Mouse (Mus musculus): Measurements from ENCODE around the gene Sept3. TPM values are rescaled to one million over a fixed set of nuclear protein-coding genes. Genes with fewer than 3 reads are reported as not detected.

Sept3 gene
- polyA plus RNA-seq, 1 experiment from 2014 or later = 4.9 TPM

GRCm38 (mm10) chr15:82339150-82339549 lies 64.5 kb downstream of the Sept3 start:
- Histone ChIP-seq H3K9me3 (ENCODE audit: control insufficient read depth, low read length) (no peaks in the 10 kb centered on the region), H3K27me3 (ENCODE audit: control insufficient read depth, insufficient read depth, low read length) (no peaks in the 10 kb centered on the region), H3K27ac (replicated peaks in 1 of 2; ENCODE audit: control insufficient read depth in 1 of 2, insufficient read depth in 1 of 2, low read depth in 2 of 2, low read length in 2 of 2) (peak overlapping the region in 1 of 2 experiments; percentile 65; a peak in 1 of 4 replicates), H3K4me2 (ENCODE audit: low read length) (peak overlapping the region; percentile 78), H3K9ac (ENCODE audit: low read length) (peak overlapping the region; percentile 80), H3K36me3 (ENCODE audit: control insufficient read depth, insufficient read depth, low read length) (peaks cover 29% of the 10 kb centered on the region), H3K4me1 (ENCODE audit: control insufficient read depth in 2 of 2, insufficient read depth in 2 of 2, low read length in 2 of 2) (peaks cover 20 to 28% of the 10 kb centered on the region in 2 experiments), H3K4me3 (ENCODE audit: control insufficient read depth in 1 of 2, insufficient read depth in 1 of 2, low read depth in 1 of 2, low read length in 2 of 2) (peak overlapping the region; percentile 67 to 73)
- no peak for ATAC-seq (ENCODE audit: insufficient number of reproducible peaks, insufficient read depth, low FRiP score, low read depth)
- WGBS = 60% methylated on average over 10 of the region's 10 CpGs

DNA sequence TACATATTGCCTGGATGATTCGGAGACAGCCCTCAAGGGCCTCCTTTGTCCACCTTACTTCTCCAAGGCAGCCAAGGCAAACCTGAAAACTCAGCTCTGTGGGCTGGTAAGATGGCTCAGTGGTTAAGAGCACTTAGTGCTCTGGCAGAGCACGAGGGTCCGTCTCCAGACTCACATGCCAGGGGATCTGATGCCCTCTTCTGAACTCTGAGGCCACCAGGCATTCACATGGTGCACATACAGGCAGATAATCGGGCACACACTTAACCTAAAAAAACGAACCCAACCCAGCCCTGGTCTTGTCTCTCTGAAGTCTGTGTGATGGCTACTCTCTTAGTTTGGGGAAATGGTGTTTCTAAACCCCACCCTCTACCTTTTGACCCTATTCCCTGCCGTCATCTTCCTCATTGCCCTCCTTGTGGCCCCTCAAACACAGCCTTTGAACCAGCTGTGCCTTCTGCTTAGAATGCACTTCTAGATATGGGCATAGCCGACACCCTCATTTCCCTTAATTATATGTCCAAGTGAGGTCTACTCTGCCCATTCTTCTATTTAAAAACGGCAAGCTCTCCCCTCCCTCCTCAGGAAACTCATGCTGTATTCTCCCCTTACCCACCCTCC lies 65.1 kb downstream of the Sept3 start:
- no peaks in the 10 kb centered on the region for H3K27me3 ChIP-seq (ENCODE audit: control insufficient read depth, insufficient read depth, low read length)
- no peaks in the 10 kb centered on the region for H3K9me3 ChIP-seq (ENCODE audit: control insufficient read depth, low read length)
- no peak overlapping the region for H3K4me2 ChIP-seq (ENCODE audit: low read length)
- H3K9ac ChIP-seq (ENCODE audit: low read length) = 0 out of 2 replicates have a peak overlapping the region, but pooled peaks have one; percentile 80
- no peak overlapping the region; a peak in 1 of 4 replicates for H3K27ac ChIP-seq (replicated peaks in 1 of 2; ENCODE audit: control insufficient read depth in 1 of 2, insufficient read depth in 1 of 2, low read depth in 2 of 2, low read length in 2 of 2)
- peaks cover 20 to 28% of the 10 kb centered on the region in 2 experiments for H3K4me1 ChIP-seq (ENCODE audit: control insufficient read depth in 2 of 2, insufficient read depth in 2 of 2, low read length in 2 of 2)
- WGBS = 75% methylated on average over 8 of the region's 8 CpGs
- ATAC-seq (ENCODE audit: insufficient number of reproducible peaks, insufficient read depth, low FRiP score, low read depth) = no peak
- no peak overlapping the region for H3K4me3 ChIP-seq (ENCODE audit: control insufficient read depth in 1 of 2, insufficient read depth in 1 of 2, low read depth in 1 of 2, low read length in 2 of 2)
- H3K36me3 ChIP-seq (ENCODE audit: control insufficient read depth, insufficient read depth, low read length) = peaks cover 23% of the 10 kb centered on the region

DNA sequence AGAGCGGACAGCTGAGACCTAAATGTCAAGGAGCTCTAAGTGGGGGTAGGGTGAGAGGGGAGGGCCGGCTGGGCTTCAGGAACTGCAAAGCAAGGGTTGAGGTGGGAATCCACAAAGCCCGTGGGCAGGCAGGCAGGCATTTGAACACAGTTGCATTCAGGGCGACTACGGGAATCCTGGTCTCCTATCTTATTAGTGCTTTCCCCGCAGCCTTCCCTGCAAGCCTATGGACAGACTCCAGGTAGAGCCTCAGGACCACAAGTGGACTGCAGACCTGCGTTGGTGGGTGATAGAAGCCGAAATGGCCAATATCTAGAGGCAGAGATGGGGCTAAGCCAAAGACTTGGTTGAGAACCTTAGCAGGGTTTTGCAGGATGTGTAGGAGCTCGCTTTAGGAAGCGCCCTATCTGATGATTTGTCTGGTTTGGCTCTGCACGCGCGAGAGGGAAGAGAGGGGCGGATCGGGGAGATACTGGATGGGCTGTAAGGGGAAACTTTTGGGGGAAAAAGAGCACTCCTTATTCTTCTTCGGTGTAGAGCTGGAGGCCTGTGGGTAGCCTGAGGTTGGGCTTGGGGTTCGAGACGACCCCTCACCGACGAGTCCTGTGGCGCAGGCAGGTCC lies 65.8 kb downstream of the Sept3 start:
- Histone ChIP-seq H3K4me1 (ENCODE audit: control insufficient read depth in 2 of 2, insufficient read depth in 2 of 2, low read length in 2 of 2) (peaks cover 20 to 28% of the 10 kb centered on the region in 2 experiments), H3K4me2 (ENCODE audit: low read length) (peak overlapping the region; percentile 92), H3K36me3 (ENCODE audit: control insufficient read depth, insufficient read depth, low read length) (peaks cover 15% of the 10 kb centered on the region), H3K9ac (ENCODE audit: low read length) (peak overlapping the region; percentile 83), H3K4me3 (ENCODE audit: control insufficient read depth in 1 of 2, insufficient read depth in 1 of 2, low read depth in 1 of 2, low read length in 2 of 2) (peak overlapping the region; percentile 52 to 54), H3K9me3 (ENCODE audit: control insufficient read depth, low read length) (no peaks in the 10 kb centered on the region), H3K27ac (replicated peaks in 1 of 2; ENCODE audit: control insufficient read depth in 1 of 2, insufficient read depth in 1 of 2, low read depth in 2 of 2, low read length in 2 of 2) (peak overlapping the region; percentile 55 to 78; a peak in 3 of 4 replicates), H3K27me3 (ENCODE audit: control insufficient read depth, insufficient read depth, low read length) (no peaks in the 10 kb centered on the region)
- no peak for ATAC-seq (ENCODE audit: insufficient number of reproducible peaks, insufficient read depth, low FRiP score, low read depth)
- WGBS = 36% methylated on average over 21 of the region's 21 CpGs

- H3K4me1 ChIP-seq (ENCODE audit: control insufficient read depth in 2 of 2, insufficient read depth in 2 of 2, low read length in 2 of 2) = peaks cover 20 to 28% of the 10 kb centered on the region in 2 experiments
- H3K9ac ChIP-seq (ENCODE audit: low read length) = peak overlapping the region; percentile 83
- peak; percentile 3; the same call in 1 of the 2 replicates for ATAC-seq (ENCODE audit: insufficient number of reproducible peaks, insufficient read depth, low FRiP score, low read depth)
- H3K27ac ChIP-seq (replicated peaks in 1 of 2; ENCODE audit: control insufficient read depth in 1 of 2, insufficient read depth in 1 of 2, low read depth in 2 of 2, low read length in 2 of 2) = peak overlapping the region; percentile 55 to 78
- H3K4me3 ChIP-seq (ENCODE audit: control insufficient read depth in 1 of 2, insufficient read depth in 1 of 2, low read depth in 1 of 2, low read length in 2 of 2) = peak overlapping the region; percentile 52 to 54
- WGBS = 2% methylated on average over 40 of the region's 40 CpGs
- no peaks in the 10 kb centered on the region for H3K9me3 ChIP-seq (ENCODE audit: control insufficient read depth, low read length)
- peaks cover 10% of the 10 kb centered on the region for H3K36me3 ChIP-seq (ENCODE audit: control insufficient read depth, insufficient read depth, low read length)
- H3K27me3 ChIP-seq (ENCODE audit: control insufficient read depth, insufficient read depth, low read length) = no peaks in the 10 kb centered on the region
- peak overlapping the region; percentile 92 for H3K4me2 ChIP-seq (ENCODE audit: low read length)
Observed at GRCm38 (mm10) chr15:82341036-82341501, 66.4 kb downstream of the Sept3 start.

- peak overlapping the region; percentile 55 to 78 for H3K27ac ChIP-seq (replicated peaks in 1 of 2; ENCODE audit: control insufficient read depth in 1 of 2, insufficient read depth in 1 of 2, low read depth in 2 of 2, low read length in 2 of 2)
- H3K9ac ChIP-seq (ENCODE audit: low read length) = peak overlapping the region; percentile 83
- peaks cover 22 to 31% of the 10 kb centered on the region in 2 experiments for H3K4me1 ChIP-seq (ENCODE audit: control insufficient read depth in 2 of 2, insufficient read depth in 2 of 2, low read length in 2 of 2)
- ATAC-seq (ENCODE audit: insufficient number of reproducible peaks, insufficient read depth, low FRiP score, low read depth) = no peak
- H3K4me3 ChIP-seq (ENCODE audit: control insufficient read depth in 1 of 2, insufficient read depth in 1 of 2, low read depth in 1 of 2, low read length in 2 of 2) = peak overlapping the region; percentile 52 to 54; a peak in 3 of 4 replicates
- WGBS = 34% methylated on average over 15 of the region's 15 CpGs
- peak overlapping the region; percentile 92 for H3K4me2 ChIP-seq (ENCODE audit: low read length)
- no peaks in the 10 kb centered on the region for H3K9me3 ChIP-seq (ENCODE audit: control insufficient read depth, low read length)
- H3K36me3 ChIP-seq (ENCODE audit: control insufficient read depth, insufficient read depth, low read length) = peaks cover 1% of the 10 kb centered on the region
- H3K27me3 ChIP-seq (ENCODE audit: control insufficient read depth, insufficient read depth, low read length) = no peaks in the 10 kb centered on the region
Observed at GRCm38 (mm10) chr15:82341675-82342542, 67.2 kb downstream of the Sept3 start.

DNA sequence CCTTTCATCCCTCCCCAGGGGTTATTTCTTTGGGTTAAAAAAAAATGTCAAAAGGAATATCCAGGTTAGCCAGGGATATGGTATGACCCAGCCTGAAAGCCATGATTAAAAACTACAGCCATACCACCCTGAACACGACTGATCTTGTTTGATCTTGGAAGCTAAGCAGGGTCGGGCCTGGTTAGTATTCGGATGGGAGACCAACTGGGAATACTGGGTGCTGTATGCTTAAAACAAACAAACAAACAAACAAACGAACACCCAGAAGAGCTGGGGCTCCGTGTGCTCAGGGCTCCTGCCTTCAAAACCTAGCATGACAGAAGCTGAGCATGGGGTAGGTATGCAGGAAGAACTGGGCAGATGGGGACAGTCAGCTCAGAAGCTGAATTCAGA lies 67.8 kb downstream of the Sept3 start:
- peak overlapping the region; percentile 92 for H3K4me2 ChIP-seq (ENCODE audit: low read length)

More for the DNA sequence above, 67.8 kb downstream of the Sept3 start:
- Histone ChIP-seq H3K9ac (ENCODE audit: low read length) (peak overlapping the region; percentile 83), H3K27ac (replicated peaks in 1 of 2; ENCODE audit: control insufficient read depth in 1 of 2, insufficient read depth in 1 of 2, low read depth in 2 of 2, low read length in 2 of 2) (peak overlapping the region; percentile 55 to 78; a peak in 1 of 4 replicates), H3K4me3 (ENCODE audit: control insufficient read depth in 1 of 2, insufficient read depth in 1 of 2, low read depth in 1 of 2, low read length in 2 of 2) (no peak overlapping the region), H3K27me3 (ENCODE audit: control insufficient read depth, insufficient read depth, low read length) (no peaks in the 10 kb centered on the region), H3K36me3 (ENCODE audit: control insufficient read depth, insufficient read depth, low read length) (peaks cover under 1% of the 10 kb centered on the region), H3K9me3 (ENCODE audit: control insufficient read depth, low read length) (no peaks in the 10 kb centered on the region), H3K4me1 (ENCODE audit: control insufficient read depth in 2 of 2, insufficient read depth in 2 of 2, low read length in 2 of 2) (peaks cover 28 to 32% of the 10 kb centered on the region in 2 experiments)
- no peak for ATAC-seq (ENCODE audit: insufficient number of reproducible peaks, insufficient read depth, low FRiP score, low read depth)
- 79% methylated on average over 5 of the region's 5 CpGs for WGBS

All from heart, embryonic 14.5 days (tissue).